Mouse (Mus musculus) E14TG2a.4 (cell line): Measurements from ENCODE around the gene Fxyd5.
A peak's percentile ranks its signal among the peaks of the same experiment; 100 is the strongest.

Experiments
- H3K27me3 ChIP-seq: 2 replicates; pipeline ENCODE4 v1.6.1; 2014; ENCODE audit warnings: low read length, control low read depth; ENCODE audit not compliant: insufficient read depth
- H3K36me3 ChIP-seq: 2 replicates; pipeline ENCODE4 v1.6.1; 2014; ENCODE audit warnings: low read length, control low read depth; ENCODE audit not compliant: insufficient read depth
- H3K4me1 ChIP-seq: replicated peaks from 2 replicates; pipeline ENCODE4 v1.6.1; 2014; ENCODE audit warnings: low read depth, low read length, control low read depth
- H3K4me3 ChIP-seq: replicated peaks from 2 replicates; pipeline ENCODE4 v1.5.1; 2014; ENCODE audit warnings: mild to moderate bottlenecking, low read length
- H3K9me3 ChIP-seq: 2 replicates; pipeline ENCODE4 v1.6.1; 2014; ENCODE audit warnings: low read length, control low read depth
- CTCF ChIP-seq: conservative IDR thresholded peaks from 2 replicates; pipeline ENCODE4 v1.5.1; 2014; ENCODE audit warnings: low read length
- NANOG ChIP-seq: IDR thresholded peaks from 2 replicates; pipeline ENCODE4 v1.6.1; 2014; ENCODE audit warnings: borderline replicate concordance, low read length, mixed read lengths
- POU5F1 ChIP-seq: IDR thresholded peaks from 2 replicates; pipeline ENCODE4 v1.6.1; 2014; ENCODE audit warnings: low read length, borderline replicate concordance

The Fxyd5 gene

GRCm38 (mm10) chr7:31074061-31074712 is 31.9 kb upstream of the Fxyd5 start:
- Histone ChIP-seq H3K36me3 (no peaks in the 10 kb centered on the region), H3K4me3 (no peak overlapping the region), H3K4me1 (peaks cover 24% of the 10 kb centered on the region), H3K27me3 (peaks cover 11% of the 10 kb centered on the region), H3K9me3 (no peaks in the 10 kb centered on the region)
- TF ChIP-seq CTCF (no peak), POU5F1 (no peak), NANOG (no peak)

- no peak for TF ChIP-seq CTCF
- TF ChIP-seq POU5F1, result no peak
- no peak for TF ChIP-seq NANOG
- H3K27me3 ChIP-seq, result peaks cover 18% of the 10 kb centered on the region
Measured at GRCm38 (mm10) chr7:31073546-31073945, 31.3 kb upstream of the Fxyd5 start.

GRCm38 (mm10) chr7:31072326-31072725 is 30.0 kb upstream of the Fxyd5 start:
- no peak overlapping the region for H3K4me3 ChIP-seq
- peaks cover 24% of the 10 kb centered on the region for H3K4me1 ChIP-seq
- H3K9me3 ChIP-seq, result no peaks in the 10 kb centered on the region
- TF ChIP-seq POU5F1 (no peak), CTCF (no peak), NANOG (no peak)
- H3K36me3 ChIP-seq, result no peaks in the 10 kb centered on the region
- H3K27me3 ChIP-seq, result peaks cover 27% of the 10 kb centered on the region

More at GRCm38 (mm10) chr7:31073546-31073945, 31.3 kb upstream of the Fxyd5 start:
- Histone ChIP-seq H3K9me3 (no peaks in the 10 kb centered on the region), H3K36me3 (no peaks in the 10 kb centered on the region), H3K4me3 (no peak overlapping the region), H3K4me1 (peaks cover 24% of the 10 kb centered on the region)

GRCm38 (mm10) chr7:31070324-31070723 is 28.0 kb upstream of the Fxyd5 start:
- Histone ChIP-seq H3K9me3 (no peaks in the 10 kb centered on the region), H3K4me1 (peaks cover 23% of the 10 kb centered on the region), H3K27me3 (peaks cover 40% of the 10 kb centered on the region), H3K4me3 (no peak overlapping the region), H3K36me3 (no peaks in the 10 kb centered on the region)
- TF ChIP-seq POU5F1 (no peak), NANOG (no peak), CTCF (no peak)

GRCm38 (mm10) chr7:31069491-31069890 is 27.2 kb upstream of the Fxyd5 start:
- TF ChIP-seq NANOG (no peak), POU5F1 (no peak), CTCF (no peak)
- Histone ChIP-seq H3K4me3 (no peak overlapping the region), H3K4me1 (peaks cover 23% of the 10 kb centered on the region), H3K27me3 (peaks cover 47% of the 10 kb centered on the region), H3K9me3 (no peaks in the 10 kb centered on the region), H3K36me3 (no peaks in the 10 kb centered on the region)

- TF ChIP-seq NANOG, result no peak
- no peak for TF ChIP-seq CTCF
- TF ChIP-seq POU5F1, result no peak
- Histone ChIP-seq H3K4me3 (peak overlapping the region; percentile 75), H3K9me3 (no peaks in the 10 kb centered on the region), H3K4me1 (peaks cover 21% of the 10 kb centered on the region), H3K36me3 (no peaks in the 10 kb centered on the region), H3K27me3 (peaks cover 59% of the 10 kb centered on the region)
Measured at GRCm38 (mm10) chr7:31067836-31068235, 25.6 kb upstream of the Fxyd5 start.

- H3K27me3 ChIP-seq, result peaks cover 41% of the 10 kb centered on the region
- H3K36me3 ChIP-seq, result no peaks in the 10 kb centered on the region
- H3K4me3 ChIP-seq, result no peak overlapping the region
- H3K4me1 ChIP-seq, result peaks cover 20% of the 10 kb centered on the region
- H3K9me3 ChIP-seq, result no peaks in the 10 kb centered on the region
- no peak for TF ChIP-seq NANOG
- TF ChIP-seq POU5F1, result no peak
- TF ChIP-seq CTCF, result no peak
Measured at GRCm38 (mm10) chr7:31063074-31063560, 20.8 kb upstream of the Fxyd5 start.

GRCm38 (mm10) chr7:31060621-31061010 is 18.3 kb upstream of the Fxyd5 start:
- no peak for TF ChIP-seq POU5F1
- no peak for TF ChIP-seq NANOG
- Histone ChIP-seq H3K27me3 (peaks cover 36% of the 10 kb centered on the region), H3K9me3 (no peaks in the 10 kb centered on the region), H3K4me1 (peaks cover 9% of the 10 kb centered on the region), H3K36me3 (no peaks in the 10 kb centered on the region), H3K4me3 (no peak overlapping the region)

GRCm38 (mm10) chr7:31059919-31060620 is 17.8 kb upstream of the Fxyd5 start:
- peaks cover 15% of the 10 kb centered on the region for H3K4me1 ChIP-seq
- peaks cover 35% of the 10 kb centered on the region for H3K27me3 ChIP-seq
- no peaks in the 10 kb centered on the region for H3K9me3 ChIP-seq
- H3K36me3 ChIP-seq, result no peaks in the 10 kb centered on the region
- H3K4me3 ChIP-seq, result no peak overlapping the region
- TF ChIP-seq POU5F1 (no peak), CTCF (no peak), NANOG (no peak)
